Mouse (Mus musculus) intestine, embryonic 14.5 days (tissue): ENCODE measurements around the gene Plscr1. TPM values are rescaled to one million over a fixed set of nuclear protein-coding genes. Genes with fewer than 3 reads are reported as not detected.

ENCODE experiments used
- ATAC-seq: fragments of 200-750 bp; cut with Nextera tagmentation; replicated peaks from 2 replicates; pipeline ENCODE4 v1.8.0; 2017; ENCODE audit warnings: low read depth, moderate number of reproducible peaks, moderate TSS enrichment, moderate library complexity; ENCODE audit not compliant: low FRiP score, low TSS enrichment
- DNase-seq: peaks from one replicate; pipeline ENCODE4 v3.0.0-alpha.2; 2018; ENCODE audit warnings: low spot score
- H3K27ac ChIP-seq: fragments of 300-500 bp; sonication (generic); 2 replicates; pipeline ENCODE4 v1.5.1; 2014; ENCODE audit warnings: low read depth, mild to moderate bottlenecking, control low read depth
- H3K27me3 ChIP-seq: fragments of 300-500 bp; sonication (generic); replicated peaks from 2 replicates; pipeline ENCODE4 v1.6.1; 2014; ENCODE audit warnings: low read length, control low read depth; ENCODE audit not compliant: control insufficient read depth, insufficient read depth
- H3K36me3 ChIP-seq: fragments of 300-500 bp; sonication (generic); 2 replicates; pipeline ENCODE4 v1.6.1; 2014; ENCODE audit warnings: low read length, control low read depth; ENCODE audit not compliant: control insufficient read depth, insufficient read depth
- H3K4me1 ChIP-seq: fragments of 300-500 bp; sonication (generic); replicated peaks from 2 replicates; pipeline ENCODE4 v1.6.1; 2014; ENCODE audit warnings: low read length, control low read depth, mixed read lengths; ENCODE audit not compliant: control insufficient read depth, insufficient read depth
- H3K4me2 ChIP-seq: fragments of 300-500 bp; sonication (generic); 2 replicates; pipeline ENCODE4 v1.6.1; 2014; ENCODE audit warnings: low read length
- H3K4me3 ChIP-seq: fragments of 300-500 bp; sonication (generic); 2 replicates; pipeline ENCODE4 v1.5.1; 2014; ENCODE audit warnings: low read depth, low read length, control low read depth, mixed read lengths
- H3K9ac ChIP-seq: fragments of 300-500 bp; sonication (generic); 2 replicates; pipeline ENCODE4 v1.6.1; 2014; ENCODE audit warnings: mild to moderate bottlenecking, low read length
- H3K9me3 ChIP-seq: fragments of 300-500 bp; sonication (generic); 2 replicates; pipeline ENCODE4 v1.6.1; 2016; ENCODE audit warnings: low read length, control low read depth; ENCODE audit not compliant: control insufficient read depth
- WGBS: fragments of 180-500 bp; shearing (Covaris S2); extraction: QIAGEN DNeasy Blood & Tissue Kit; methylation state at CpG from one replicate; pipeline ENCODE4 v1.1.7; 2014; 5-methylcytosine and 5-hydroxymethylcytosine counted together
- microRNA-seq: library from miRNA; unstranded; fragments of <30 nt; microRNA quantifications from one replicate; pipeline ENCODE4, GENCODE M21; 2016
- polyA plus RNA-seq: library from polyadenylated mRNA; unstranded; fragments of >200 nt; fragmentation: Nextera tagmentation; extraction: Ambion mirVana; gene quantifications from 2 replicates; pipeline ENCODE4 v1.2.1, GENCODE M21; 2014

The Plscr1 gene
- polyA plus RNA-seq, 1 experiment from 2014 or later: 68.3 TPM

GRCm38 (mm10) chr9:92305620-92306220, 56.2 kb downstream of the Plscr1 start:
- 80% methylated on average over 8 of the region's 8 CpGs for WGBS
- no peak overlapping the region for H3K27ac ChIP-seq
- no peak overlapping the region for H3K4me3 ChIP-seq
- H3K4me2 ChIP-seq: no peak overlapping the region
- no peaks in the 10 kb centered on the region for H3K9me3 ChIP-seq
- ATAC-seq (no peak), DNase-seq (no peak)
- no peaks in the 10 kb centered on the region for H3K27me3 ChIP-seq
- H3K9ac ChIP-seq: no peak overlapping the region
- no peaks in the 10 kb centered on the region for H3K36me3 ChIP-seq
- 0 out of 2 replicates have a peak, but pooled peaks cover 2% of the 10 kb centered on the region for H3K4me1 ChIP-seq

GRCm38 (mm10) chr9:92309077-92309476, 59.5 kb downstream of the Plscr1 start, which contains the start of gene 1700057G04Rik:
Gene 1700057G04Rik (plus strand): TSS chr9:92309377.
- 0 out of 2 replicates have a peak, but pooled peaks cover 2% of the 10 kb centered on the region for H3K4me1 ChIP-seq
- ATAC-seq (no peak), DNase-seq (no peak)
- H3K4me3 ChIP-seq: no peak within 1 kb of the TSS
- H3K27me3 ChIP-seq: no peaks in the 10 kb centered on the region
- no peaks in the 10 kb centered on the region for H3K9me3 ChIP-seq
- H3K9ac ChIP-seq: no peak within 1 kb of the TSS
- no peak within 1 kb of the TSS for H3K27ac ChIP-seq
- no peak within 1 kb of the TSS for H3K4me2 ChIP-seq
- H3K36me3 ChIP-seq: no peaks in the 10 kb centered on the region
- WGBS: 76% methylated on average over 1 of the region's 1 CpGs

- Histone ChIP-seq H3K4me3 (no peak overlapping the region), H3K9me3 (no peaks in the 10 kb centered on the region), H3K4me2 (no peak overlapping the region), H3K36me3 (no peaks in the 10 kb centered on the region), H3K27me3 (no peaks in the 10 kb centered on the region), H3K9ac (no peak overlapping the region), H3K27ac (no peak overlapping the region), H3K4me1 (no peaks in the 10 kb centered on the region)
- 81% methylated on average over 3 of the region's 3 CpGs for WGBS
- no peak for DNase-seq
- no peak for ATAC-seq
Measured at GRCm38 (mm10) chr9:92316791-92317190, 67.2 kb downstream of the Plscr1 start.

Small RNA genes lying within 50 kb of the gene (microRNA-seq; reads per million reads assigned to microRNA genes)
- gene Mir6386: not detected

Other genes with a start within 250 kb of the Plscr1 start
- not detected in 2 replicates for gene Plscr5, start 56.8 kb upstream of the Plscr1 start, polyA plus RNA-seq
- gene Plscr2, start 25.9 kb downstream of the Plscr1 start, polyA plus RNA-seq: 0.87 and 1.6 TPM in 2 replicates
- not detected in 2 replicates for gene 1700057G04Rik, start 59.6 kb downstream of the Plscr1 start, polyA plus RNA-seq
- gene Plscr4, start 207.6 kb downstream of the Plscr1 start, polyA plus RNA-seq: 5.2 and 5.4 TPM in 2 replicates